ENCODE assay signal across 21 mouse cellular contexts in genomic region chr16:11783337-11783736, GRCm38 (mm10).
"Had no signal": no experiment of that assay in that cellular context is flagged by ENCODE, and none has a peak within 500 bp of the region (broad histone marks: within the 10 kb centered on the region; RNA-seq: fewer than 3 reads in every experiment).

No protein-coding gene starts in this region.

- H3K27ac ChIP-seq: kidney, embryonic 15.5 days; limb, embryonic 10.5 days; limb, embryonic 13.5 days; lung, embryonic 15.5 days; midbrain, embryonic 12.5 days; midbrain, embryonic 15.5 days; neural tube, embryonic 13.5 days; stomach, embryonic 15.5 days had no signal

- H3K4me3 ChIP-seq: kidney, embryonic 15.5 days; limb, embryonic 10.5 days; limb, embryonic 13.5 days; lung, embryonic 15.5 days; megakaryocyte, embryonic 14.5 days; midbrain, embryonic 12.5 days; midbrain, embryonic 15.5 days; neural tube, embryonic 13.5 days; stomach, embryonic 15.5 days had no signal

- H3K9ac ChIP-seq: kidney, embryonic 15.5 days; limb, embryonic 13.5 days; lung, embryonic 15.5 days; midbrain, embryonic 12.5 days; midbrain, embryonic 15.5 days; neural tube, embryonic 13.5 days; stomach, embryonic 15.5 days had no signal

- H3K9me3 ChIP-seq: kidney, embryonic 15.5 days; limb, embryonic 10.5 days; limb, embryonic 13.5 days; lung, embryonic 15.5 days; midbrain, embryonic 12.5 days; midbrain, embryonic 15.5 days; neural tube, embryonic 13.5 days; stomach, embryonic 15.5 days had no signal

- H3K4me2 ChIP-seq: kidney, embryonic 15.5 days; limb, embryonic 13.5 days; lung, embryonic 15.5 days; midbrain, embryonic 12.5 days; midbrain, embryonic 15.5 days; neural tube, embryonic 13.5 days; stomach, embryonic 15.5 days had no signal

- DNase-seq: kidney, adult 11 months; kidney, adult 8-10 months; kidney, postnatal 10 days; kidney, postnatal 4 days; layer of hippocampus, adult 9-11 months; lung, adult 18-20 months; lung, postnatal 10 days; lung, postnatal 36 days; right cerebral cortex, postnatal 25 days; spleen, adult 18-20 months; thymus, adult 18-20 months; thymus, postnatal 36 days had no signal

- H3K27me3 ChIP-seq: kidney, embryonic 15.5 days; limb, embryonic 13.5 days; lung, embryonic 15.5 days; midbrain, embryonic 12.5 days; midbrain, embryonic 15.5 days; neural tube, embryonic 13.5 days; stomach, embryonic 15.5 days had no signal

- H3K4me1 ChIP-seq: kidney, embryonic 15.5 days; lung, embryonic 15.5 days; midbrain, embryonic 12.5 days; midbrain, embryonic 15.5 days; neural tube, embryonic 13.5 days; stomach, embryonic 15.5 days had no signal

- H3K36me3 ChIP-seq: kidney, embryonic 15.5 days; limb, embryonic 10.5 days; limb, embryonic 13.5 days; lung, embryonic 15.5 days; midbrain, embryonic 12.5 days; midbrain, embryonic 15.5 days; neural tube, embryonic 13.5 days; stomach, embryonic 15.5 days had no signal

- ATAC-seq: midbrain, embryonic 15.5 days had no signal
